Mouse (Mus musculus) kidney, adult 10 weeks (tissue): ENCODE data around the gene Mcoln2. TPM values are rescaled to one million over a fixed set of nuclear protein-coding genes. Genes with fewer than 3 reads are reported as not detected.

Source experiments
- polyA plus RNA-seq: library from polyadenylated mRNA; stranded (reverse); fragments of 350-450 nt; fragmentation: Illumina TruSeq; extraction: RNeasy Lipid Tissue Mini Kit (QIAGEN cat#74804); gene quantifications from one replicate; pipeline ENCODE4 v1.2.3, GENCODE M21; 2014; ENCODE audit warnings: low read depth, low replicate concordance

The Mcoln2 gene
- polyA plus RNA-seq, result 8.8 TPM

GRCm38 (mm10) chr3:146149156-146150057, at the start of gene Mcoln2:
TSS of gene Mcoln2 (plus strand) at chr3:146149833.

GRCm38 (mm10) chr3:146107921-146108571, 41.6 kb upstream of the Mcoln2 start, which contains the start of gene Wdr63:
TSS of gene Wdr63 (minus strand) at chr3:146108130.

DNA sequence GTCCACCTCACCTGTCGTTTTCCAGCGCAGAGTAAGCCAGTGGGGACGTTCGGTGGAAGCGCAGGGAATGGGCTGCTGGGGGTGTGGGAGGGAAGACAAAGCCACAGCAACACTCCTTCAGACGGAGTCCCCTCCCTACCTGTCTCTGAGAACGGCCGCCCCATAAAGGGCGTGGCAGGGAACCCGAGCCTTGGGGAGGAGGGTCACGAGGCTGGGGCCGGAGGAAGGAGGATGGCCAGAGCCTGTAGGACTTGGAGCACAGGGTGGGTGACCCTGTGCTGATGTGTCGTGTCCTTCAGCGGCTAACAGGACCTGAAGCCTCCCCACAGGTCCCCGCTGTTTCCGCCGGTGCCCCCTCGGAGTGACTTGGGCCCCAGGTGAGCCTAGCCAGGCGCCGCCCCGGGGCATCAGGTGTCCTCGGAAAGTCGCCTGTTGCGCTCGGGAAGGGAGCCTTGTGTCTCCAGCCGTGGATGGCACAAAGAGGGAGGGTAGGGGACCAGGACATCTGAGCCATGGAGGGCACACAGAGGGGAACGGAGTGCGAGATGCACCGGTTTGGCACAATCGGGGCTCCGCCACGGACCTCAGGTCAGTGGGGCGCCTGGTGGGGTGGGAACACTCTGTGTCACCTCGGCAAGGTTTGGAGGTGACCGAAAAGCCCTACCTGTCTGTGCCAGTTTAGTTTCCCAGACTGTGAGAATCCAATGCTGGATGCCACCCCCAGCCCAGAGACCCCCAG, 32.2 kb upstream of the Mcoln2 start, which contains the start of gene Mcoln3:
Mcoln3 (plus strand) TSS at position 193 of the 739 bp plus-strand sequence.

GRCm38 (mm10) chr3:146220776-146221486, 71.3 kb downstream of the Mcoln2 start, which contains the start of gene Lpar3:
TSS of gene Lpar3 (plus strand) at chr3:146220963.

Other genes with a start within 250 kb of the Mcoln2 start
- 15.2 TPM for gene Bcl10, start 227.0 kb upstream of the Mcoln2 start, polyA plus RNA-seq
- 63.8 TPM for gene 2410004B18Rik, start 211.8 kb upstream of the Mcoln2 start, polyA plus RNA-seq
- gene Syde2, start 162.0 kb upstream of the Mcoln2 start, polyA plus RNA-seq, result 14.0 TPM
- gene Wdr63, start 41.7 kb upstream of the Mcoln2 start, polyA plus RNA-seq, result not detected
- gene Mcoln3, start 32.4 kb upstream of the Mcoln2 start, polyA plus RNA-seq, result 22.6 TPM
- gene Lpar3, start 71.1 kb downstream of the Mcoln2 start, polyA plus RNA-seq, result 26.0 TPM